Mouse (Mus musculus): Measurements from ENCODE around the gene Letmd1.
"Not testable (repeated sequence)": the region's sequence is repeated elsewhere in the genome, so short reads cannot be mapped to it uniquely, and the experiment has no call there.

Letmd1 gene

DNA sequence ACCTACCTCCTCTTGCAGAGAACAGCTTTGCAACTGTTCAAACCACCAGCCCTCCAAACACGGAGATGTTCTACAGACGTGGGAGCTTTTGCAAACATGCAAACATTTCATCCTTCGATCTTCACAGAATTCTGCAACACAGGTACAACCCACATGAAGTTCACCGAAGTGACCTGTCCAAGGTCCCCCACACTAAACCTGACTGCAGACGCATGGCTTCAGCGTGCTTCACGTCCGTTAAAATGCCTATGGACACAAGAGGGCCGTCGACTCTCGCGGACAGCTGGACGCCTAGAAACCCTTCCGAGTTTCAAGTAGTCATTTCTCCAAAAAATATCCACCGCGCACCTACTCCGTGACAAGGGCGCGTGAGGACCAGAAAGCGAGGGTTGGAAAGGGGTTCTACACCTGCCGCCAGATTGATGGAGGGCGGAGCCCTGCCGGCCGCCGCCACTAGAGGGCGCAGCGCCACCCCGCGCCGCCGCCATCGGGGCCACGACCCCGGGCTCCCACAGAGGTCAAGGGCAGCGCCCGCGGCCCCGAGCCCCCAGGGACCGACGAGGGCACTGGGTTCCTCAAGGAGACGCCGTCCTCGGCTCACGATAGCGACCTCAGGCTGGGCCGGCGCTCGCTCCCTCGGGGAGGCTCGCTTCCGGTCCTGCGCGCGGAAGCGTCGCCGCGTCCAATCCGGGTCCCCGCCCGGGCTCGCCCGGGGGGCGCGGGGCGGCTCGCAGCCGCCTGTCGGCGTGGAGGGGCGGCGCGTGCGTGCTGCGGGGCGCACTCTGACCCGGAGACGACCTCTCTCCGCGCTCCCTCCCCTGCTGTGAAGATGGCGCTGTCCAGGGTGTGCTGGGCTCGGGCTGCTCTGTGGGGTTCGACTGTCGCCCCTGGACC is at the start of gene Letmd1:
TSS of gene Letmd1 (plus strand) at position 729 of the 894 bp plus-strand sequence.
- peak; percentile 77 to 81 for DNase-seq (ENCODE audit: low spot score in 2 of 2)

- no peak for DNase-seq (ENCODE audit: low spot score in 2 of 2)
Measured at GRCm38 (mm10) chr15:100419311-100419710, 49.5 kb upstream of the Letmd1 start.

GRCm38 (mm10) chr15:100419901-100420745 is 48.7 kb upstream of the Letmd1 start:
- no peak for DNase-seq (ENCODE audit: low spot score in 2 of 2)

GRCm38 (mm10) chr15:100421059-100421757 is 47.6 kb upstream of the Letmd1 start:
- no peak for DNase-seq (ENCODE audit: low spot score in 2 of 2)

GRCm38 (mm10) chr15:100421758-100422197 is 47.0 kb upstream of the Letmd1 start, which contains the start of gene Gm5475:
Gene Gm5475 (plus strand): TSS chr15:100422147.
- not testable (repeated sequence) for DNase-seq (ENCODE audit: low spot score in 2 of 2)

GRCm38 (mm10) chr15:100422476-100422875 is 46.3 kb upstream of the Letmd1 start:
- DNase-seq (ENCODE audit: low spot score in 2 of 2): no peak

- DNase-seq (ENCODE audit: low spot score in 2 of 2): peak; percentile 89 to 93
Measured at GRCm38 (mm10) chr15:100422899-100423860, 45.6 kb upstream of the Letmd1 start.

DNA sequence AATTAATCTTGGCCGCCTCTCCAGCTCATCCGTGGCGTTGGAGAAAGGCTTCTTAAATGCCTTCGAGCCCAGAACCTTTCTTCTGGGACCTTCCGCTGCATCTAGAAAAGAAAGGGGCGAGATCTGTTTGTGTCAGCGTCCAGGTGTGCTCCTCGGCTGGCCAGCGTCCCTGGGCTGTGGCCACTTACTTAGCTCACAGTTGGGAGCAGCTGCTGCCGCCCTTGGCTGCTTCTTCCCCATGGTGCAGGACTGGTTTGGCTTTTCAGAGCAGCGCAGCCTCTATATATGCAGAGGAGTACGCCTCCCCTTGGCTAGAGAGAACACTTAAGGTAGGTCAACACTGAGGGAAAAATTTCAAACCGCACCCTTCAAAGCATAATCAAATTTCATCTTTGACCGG is 44.9 kb upstream of the Letmd1 start:
- DNase-seq (ENCODE audit: low spot score in 2 of 2): no peak

DNA sequence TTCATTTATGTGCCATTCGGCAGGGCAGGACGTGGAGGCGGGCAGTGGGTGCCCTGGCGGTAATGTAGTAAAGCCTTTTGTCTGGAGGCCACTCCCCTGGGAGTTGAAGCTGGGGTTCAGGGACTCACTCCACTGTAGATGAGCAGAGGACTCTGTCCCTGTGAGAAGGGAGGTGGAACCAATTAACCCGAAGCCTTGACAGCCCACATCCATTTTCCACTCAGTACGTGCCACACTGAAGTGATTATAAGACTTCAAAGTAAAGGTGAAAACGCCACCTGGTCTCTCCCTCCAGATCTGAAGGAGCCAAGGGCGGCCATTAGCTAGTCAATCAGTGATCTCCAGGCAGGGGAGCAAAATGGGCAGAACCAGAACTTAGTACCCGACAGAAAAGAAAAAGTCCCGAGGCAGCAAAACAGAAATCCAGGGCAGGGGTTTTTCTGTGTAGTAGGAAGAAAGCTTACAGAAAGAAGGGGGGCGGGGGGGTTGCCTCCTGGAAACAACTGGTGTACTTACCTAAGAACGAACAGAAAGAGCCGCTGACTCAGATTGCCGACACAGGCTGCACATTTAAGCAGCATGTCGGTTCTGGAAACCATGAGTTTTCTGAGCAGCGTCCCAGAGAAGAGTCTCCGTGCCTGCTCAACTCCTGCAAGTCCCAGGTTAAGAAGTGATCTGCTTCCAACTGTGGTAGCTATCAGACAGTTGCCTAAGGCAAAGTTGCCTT is 44.3 kb upstream of the Letmd1 start, which contains the start of gene Slc11a2:
TSS of gene Slc11a2 (minus strand) at position 677 of the 727 bp plus-strand sequence.
- DNase-seq (ENCODE audit: low spot score in 2 of 2): no peak

DNA sequence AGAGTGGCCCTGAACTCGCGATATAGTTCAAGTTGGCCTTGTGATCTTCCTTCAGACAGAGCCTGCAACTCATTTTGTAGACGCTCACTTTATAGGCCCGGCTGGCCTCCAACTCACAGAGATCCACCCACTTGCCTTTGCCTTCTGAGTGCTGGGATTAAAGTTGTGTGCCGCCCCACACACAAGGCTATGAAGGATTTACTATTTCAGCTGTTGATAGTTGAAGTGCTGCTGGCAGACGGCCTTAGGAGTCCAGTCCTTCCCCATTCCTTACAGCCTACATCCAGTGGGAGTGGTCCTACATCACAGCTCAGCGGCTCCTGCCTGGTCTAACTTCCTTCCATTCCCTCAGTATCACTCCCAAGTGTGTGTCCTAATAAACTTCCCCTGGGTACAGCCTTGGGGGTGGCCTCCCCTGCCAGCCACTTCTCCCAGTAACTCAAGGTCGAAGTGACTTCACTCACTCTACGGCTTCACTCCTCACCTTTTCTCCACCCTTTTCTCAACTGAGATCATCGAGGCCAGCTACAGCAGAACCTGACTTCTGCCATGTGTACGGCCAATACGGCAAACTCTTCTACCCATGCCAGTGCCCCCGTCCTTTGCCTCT is 40.4 kb upstream of the Letmd1 start:
- DNase-seq (ENCODE audit: low spot score in 2 of 2): no peak

GRCm38 (mm10) chr15:100429959-100430565 is 38.8 kb upstream of the Letmd1 start:
- DNase-seq (ENCODE audit: low spot score in 2 of 2): no peak

DNA sequence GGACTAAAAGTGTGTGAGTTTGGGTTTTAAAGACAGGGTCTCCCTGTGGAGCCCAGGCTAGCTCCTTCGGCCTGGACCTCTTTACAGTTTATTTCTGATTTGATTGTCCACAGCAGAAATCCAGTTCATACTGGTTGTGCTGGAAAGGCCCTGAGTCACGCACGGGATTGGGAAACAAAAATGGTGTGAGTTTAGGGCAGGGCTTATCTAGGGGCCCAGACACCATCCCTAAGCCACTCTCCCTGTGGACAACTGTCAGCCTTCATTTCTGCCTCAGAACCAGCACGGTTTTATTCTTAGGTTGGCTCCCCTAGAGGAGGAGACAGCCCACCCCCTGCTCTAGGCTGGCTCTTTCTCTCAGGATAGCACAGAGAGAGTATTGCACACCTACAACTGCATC is 35.6 kb upstream of the Letmd1 start:
- no peak for DNase-seq (ENCODE audit: low spot score in 2 of 2)

GRCm38 (mm10) chr15:100436112-100436511 is 32.7 kb upstream of the Letmd1 start:
- no peak for DNase-seq (ENCODE audit: low spot score in 2 of 2)

DNA sequence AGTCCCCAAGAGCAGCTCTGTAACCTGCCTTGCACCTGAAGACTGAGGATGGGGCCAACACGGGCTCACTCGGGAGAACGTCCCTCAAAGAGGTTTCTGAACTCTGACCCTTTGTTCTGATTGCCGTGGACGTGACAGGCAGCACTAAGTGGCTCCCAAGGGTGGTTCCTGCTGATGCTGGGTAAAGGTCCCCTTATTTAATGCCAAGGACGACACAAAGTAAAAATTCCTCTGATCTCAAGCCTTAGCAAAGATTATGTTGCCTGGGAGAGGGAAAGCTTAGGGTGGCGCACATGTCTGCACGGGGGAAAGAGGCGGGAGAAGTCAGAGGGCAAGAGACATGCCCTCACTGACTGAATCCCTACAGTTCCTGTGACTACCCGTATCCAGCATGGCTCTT is 32.3 kb upstream of the Letmd1 start:
- no peak for DNase-seq (ENCODE audit: low spot score in 2 of 2)

DNA sequence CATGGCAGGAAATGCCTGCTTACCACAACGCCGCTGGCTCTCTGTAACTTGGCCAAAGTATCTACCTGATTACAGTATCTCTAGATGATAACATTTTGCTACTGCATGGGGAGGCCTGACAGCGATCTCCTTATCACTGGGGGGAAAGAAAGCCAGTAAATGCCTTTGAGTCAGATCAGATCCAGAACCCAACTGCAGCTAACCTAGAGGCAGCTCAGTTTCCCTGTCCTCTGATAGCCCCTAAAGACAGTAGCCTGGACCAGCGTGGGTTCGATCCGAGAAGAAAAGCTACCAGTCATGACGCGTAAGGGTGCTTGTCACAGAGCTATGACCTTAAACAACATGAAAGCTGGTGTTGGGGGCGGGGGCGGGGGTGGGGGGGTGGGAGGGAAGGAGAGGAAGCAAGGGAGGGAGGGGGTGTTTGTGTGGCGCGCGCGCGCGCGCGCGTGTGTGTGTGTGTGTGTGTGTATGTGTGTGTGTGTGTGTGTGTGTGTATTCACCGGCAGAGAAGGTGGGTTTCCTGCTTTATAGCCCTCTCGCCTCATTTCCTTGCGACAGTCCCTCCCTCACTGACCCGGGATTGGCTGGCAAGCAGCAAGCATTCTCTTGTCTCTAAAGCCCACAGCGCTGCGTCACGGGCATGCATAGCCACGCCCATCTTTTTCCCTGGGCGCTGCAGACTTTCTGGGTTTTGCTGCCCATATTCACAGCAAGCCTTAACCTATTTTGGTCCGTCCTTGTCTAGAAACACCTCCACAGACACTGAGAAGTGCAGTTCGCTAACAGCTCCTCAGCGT is 25.5 kb upstream of the Letmd1 start:
- DNase-seq (ENCODE audit: low spot score in 2 of 2): peak; percentile 52 to 63

GRCm38 (mm10) chr15:100446887-100447286 is 21.9 kb upstream of the Letmd1 start:
- DNase-seq (ENCODE audit: low spot score in 2 of 2): no peak

DNA sequence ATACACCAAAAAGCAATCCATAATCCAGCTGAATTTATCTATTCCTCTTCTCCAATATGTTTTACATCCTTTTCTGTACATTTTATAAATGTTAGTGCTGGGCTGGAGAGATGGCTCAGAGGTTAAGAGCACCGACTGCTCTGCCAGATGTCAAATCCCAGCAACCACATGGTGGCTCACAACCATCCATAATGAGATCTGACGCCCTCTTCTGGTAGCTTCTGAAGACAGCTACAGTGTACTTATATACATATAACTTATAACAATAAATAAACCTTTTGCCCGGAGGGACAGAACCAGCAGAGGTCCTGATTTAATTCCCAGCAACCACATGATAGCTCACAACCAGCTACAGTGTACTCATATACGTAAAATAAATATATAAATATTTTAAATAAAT is 20.3 kb upstream of the Letmd1 start:
- no peak for DNase-seq (ENCODE audit: low spot score in 2 of 2)

- no peak for DNase-seq (ENCODE audit: low spot score in 2 of 2)
Measured at GRCm38 (mm10) chr15:100449495-100449894, 19.3 kb upstream of the Letmd1 start.
